Mouse (Mus musculus): Measurements from ENCODE around the gene Ankk1.
A peak's percentile ranks its signal among the peaks of the same experiment; 100 is the strongest.

Gene Ankk1

GRCm38 (mm10) chr9:49426921-49427320, at the start of gene Ankk1:
Gene Ankk1, minus strand, starts transcription at chr9:49427021.
- DNase-seq, result no peak

GRCm38 (mm10) chr9:49472126-49472525, 45.3 kb upstream of the Ankk1 start:
- no peak for DNase-seq

GRCm38 (mm10) chr9:49470946-49471345, 44.1 kb upstream of the Ankk1 start:
- DNase-seq, result no peak

GRCm38 (mm10) chr9:49470006-49470405, 43.2 kb upstream of the Ankk1 start:
- DNase-seq, result no peak

GRCm38 (mm10) chr9:49456136-49456535, 29.3 kb upstream of the Ankk1 start:
- DNase-seq, result no peak

- no peak for DNase-seq
These were observed 25.6 kb upstream of the Ankk1 start for GRCm38 (mm10) chr9:49452396-49452795.

- no peak for DNase-seq
These were observed 23.7 kb upstream of the Ankk1 start for GRCm38 (mm10) chr9:49450491-49450890.

GRCm38 (mm10) chr9:49442621-49443020, 15.8 kb upstream of the Ankk1 start:
- DNase-seq, result no peak

- DNase-seq, result no peak
These were observed 657 bp upstream of the Ankk1 start for GRCm38 (mm10) chr9:49427478-49427877.

- no peak for DNase-seq
These were observed 1.2 kb downstream of the Ankk1 start for GRCm38 (mm10) chr9:49425585-49425984.

- no peak for DNase-seq
These were observed 3.0 kb downstream of the Ankk1 start for GRCm38 (mm10) chr9:49423866-49424265.

- no peak for DNase-seq
These were observed 16.2 kb downstream of the Ankk1 start for GRCm38 (mm10) chr9:49410621-49411020.

GRCm38 (mm10) chr9:49407028-49407427, 19.8 kb downstream of the Ankk1 start:
- peak; percentile 24 for DNase-seq

GRCm38 (mm10) chr9:49403711-49404110, 23.1 kb downstream of the Ankk1 start:
- no peak for DNase-seq

- DNase-seq, result no peak
These were observed 30.8 kb downstream of the Ankk1 start for GRCm38 (mm10) chr9:49396006-49396405.

GRCm38 (mm10) chr9:49392242-49392641, 34.6 kb downstream of the Ankk1 start:
- DNase-seq, result no peak

GRCm38 (mm10) chr9:49386119-49386518, 40.7 kb downstream of the Ankk1 start:
- no peak for DNase-seq

GRCm38 (mm10) chr9:49385301-49385700, 41.5 kb downstream of the Ankk1 start:
- no peak for DNase-seq

GRCm38 (mm10) chr9:49384855-49385254, 42.0 kb downstream of the Ankk1 start:
- no peak for DNase-seq

GRCm38 (mm10) chr9:49384041-49384440, 42.8 kb downstream of the Ankk1 start:
- DNase-seq, result no peak

GRCm38 (mm10) chr9:49379962-49380361, 46.9 kb downstream of the Ankk1 start:
- peak; percentile 18 for DNase-seq

GRCm38 (mm10) chr9:49373946-49374345, 52.9 kb downstream of the Ankk1 start:
- no peak for DNase-seq

- no peak for DNase-seq
These were observed 61.1 kb downstream of the Ankk1 start for GRCm38 (mm10) chr9:49365763-49366162.

Data from cerebellum, adult 8-10 months (tissue).